Mouse (Mus musculus): Measurements from ENCODE around the gene Slc30a7.
A peak's percentile ranks its signal among the peaks of the same experiment; 100 is the strongest.

Slc30a7 gene

GRCm38 (mm10) chr3:116006978-116007940, at the start of gene Slc30a7, which contains the start of gene Extl2:
TSS of gene Slc30a7 (minus strand) at chr3:116007406.
TSS of gene Extl2 (plus strand) at chr3:116007462.
- DNase-seq, result peak; percentile 72

- no peak for DNase-seq
Observed at GRCm38 (mm10) chr3:116047034-116047433, 39.8 kb upstream of the Slc30a7 start.

GRCm38 (mm10) chr3:116046000-116046399, 38.8 kb upstream of the Slc30a7 start:
- no peak for DNase-seq

- DNase-seq, result no peak
Observed at GRCm38 (mm10) chr3:116040776-116041175, 33.6 kb upstream of the Slc30a7 start.

- DNase-seq, result no peak
Observed at GRCm38 (mm10) chr3:116033871-116034222, 26.6 kb upstream of the Slc30a7 start.

- no peak for DNase-seq
Observed at GRCm38 (mm10) chr3:116033218-116033870, 26.1 kb upstream of the Slc30a7 start.

GRCm38 (mm10) chr3:116030152-116030788, 23.1 kb upstream of the Slc30a7 start:
- no peak for DNase-seq

GRCm38 (mm10) chr3:116026996-116027395, 19.8 kb upstream of the Slc30a7 start:
- no peak for DNase-seq

GRCm38 (mm10) chr3:116025701-116026100, 18.5 kb upstream of the Slc30a7 start:
- no peak for DNase-seq

- DNase-seq, result no peak
Observed at GRCm38 (mm10) chr3:116024669-116025068, 17.5 kb upstream of the Slc30a7 start.

- no peak for DNase-seq
Observed at GRCm38 (mm10) chr3:116024236-116024635, 17.0 kb upstream of the Slc30a7 start.

GRCm38 (mm10) chr3:116019136-116019535, 11.9 kb upstream of the Slc30a7 start:
- no peak for DNase-seq

- no peak for DNase-seq
Observed at GRCm38 (mm10) chr3:116018606-116019005, 11.4 kb upstream of the Slc30a7 start.

- DNase-seq, result no peak
Observed at GRCm38 (mm10) chr3:116016116-116016515, 8.9 kb upstream of the Slc30a7 start.

- DNase-seq, result no peak
Observed at GRCm38 (mm10) chr3:116014901-116015300, 7.7 kb upstream of the Slc30a7 start.

- no peak for DNase-seq
Observed at GRCm38 (mm10) chr3:116009622-116010344, 2.6 kb upstream of the Slc30a7 start.

- peak; percentile 51 to 52 for DNase-seq
Observed at GRCm38 (mm10) chr3:116007941-116008440, 785 bp upstream of the Slc30a7 start.

- DNase-seq, result peak in 1 of 2 experiments; percentile 35
Observed at GRCm38 (mm10) chr3:116006284-116006977, 775 bp downstream of the Slc30a7 start.

GRCm38 (mm10) chr3:115996929-115997328, 10.3 kb downstream of the Slc30a7 start:
- no peak for DNase-seq

GRCm38 (mm10) chr3:115993025-115993424, 14.2 kb downstream of the Slc30a7 start:
- DNase-seq, result no peak

GRCm38 (mm10) chr3:115992588-115992987, 14.6 kb downstream of the Slc30a7 start:
- DNase-seq, result no peak

- no peak for DNase-seq
Observed at GRCm38 (mm10) chr3:115992103-115992502, 15.1 kb downstream of the Slc30a7 start.

Data from thymus, adult 18-20 months (tissue).